Mouse (Mus musculus) CH12.LX (cell line): ENCODE data around the gene Homer3.

Source experiments
- BHLHE40 ChIP-seq: IDR thresholded peaks from 2 replicates; pipeline ENCODE4 v1.6.1; 2011; ENCODE audit warnings: mild to moderate bottlenecking, low read depth, low read length, improper control_type of control experiment
- CHD2 ChIP-seq: IDR thresholded peaks from 2 replicates; pipeline ENCODE4 v1.6.1; 2011; ENCODE audit warnings: low read length, improper control_type of control experiment
- CTCF ChIP-seq, 2 experiments: IDR thresholded peaks in 1 of 2; conservative IDR thresholded peaks in 1 of 2; 2 replicates each; pipeline ENCODE4 v1.5.1; 2011 to 2012; ENCODE audit warnings: low read depth in 2 of 2, low read length in 2 of 2, improper control_type of control experiment in 1 of 2, inconsistent platforms in 1 of 2, mild to moderate bottlenecking in 1 of 2, moderate library complexity in 1 of 2
- ELF1 ChIP-seq: IDR thresholded peaks from 2 replicates; pipeline ENCODE4 v1.6.1; 2014; ENCODE audit warnings: low read depth, mild to moderate bottlenecking, inconsistent platforms, low read length, improper control_type of control experiment
- EP300 ChIP-seq: IDR thresholded peaks from 2 replicates; pipeline ENCODE4 v1.6.1; 2011; ENCODE audit warnings: low read length, improper control_type of control experiment
- MAX ChIP-seq: IDR thresholded peaks from 2 replicates; pipeline ENCODE4 v1.6.1; 2011; ENCODE audit warnings: low read length, improper control_type of control experiment
- MAZ ChIP-seq: IDR thresholded peaks from 2 replicates; pipeline ENCODE4 v1.6.1; 2012; ENCODE audit warnings: low read depth, mild to moderate bottlenecking, inconsistent platforms, low read length, improper control_type of control experiment, moderate library complexity
- MYC ChIP-seq: IDR thresholded peaks from 2 replicates; pipeline ENCODE4 v1.6.1; 2011; ENCODE audit warnings: low read depth, mild to moderate bottlenecking, improper control_type of control experiment, low read length
- NRF1 ChIP-seq: IDR thresholded peaks from 2 replicates; pipeline ENCODE4 v1.6.1; 2014; ENCODE audit warnings: low read depth, mild to moderate bottlenecking, inconsistent platforms, low read length, improper control_type of control experiment, moderate library complexity
- POLR2A ChIP-seq: IDR thresholded peaks from 2 replicates; pipeline ENCODE4 v1.6.1; 2011; ENCODE audit warnings: low read depth, mild to moderate bottlenecking, improper control_type of control experiment, low read length
- POLR2AphosphoS2 ChIP-seq: IDR thresholded peaks from 2 replicates; pipeline ENCODE4 v1.6.1; 2011; ENCODE audit warnings: low read depth, low read length, improper control_type of control experiment
- SMC3 ChIP-seq: IDR thresholded peaks from 2 replicates; pipeline ENCODE4 v1.6.1; 2011; ENCODE audit warnings: low read depth, low read length, improper control_type of control experiment
- ZMIZ1 ChIP-seq: IDR thresholded peaks from 2 replicates; pipeline ENCODE4 v1.6.1; 2012; ENCODE audit warnings: low read depth, mild to moderate bottlenecking, inconsistent platforms, low read length, improper control_type of control experiment
- ZNF384 ChIP-seq: IDR thresholded peaks from 2 replicates; pipeline ENCODE4 v1.6.1; 2012; ENCODE audit warnings: low read depth, low read length, improper control_type of control experiment, inconsistent platforms

DNA sequence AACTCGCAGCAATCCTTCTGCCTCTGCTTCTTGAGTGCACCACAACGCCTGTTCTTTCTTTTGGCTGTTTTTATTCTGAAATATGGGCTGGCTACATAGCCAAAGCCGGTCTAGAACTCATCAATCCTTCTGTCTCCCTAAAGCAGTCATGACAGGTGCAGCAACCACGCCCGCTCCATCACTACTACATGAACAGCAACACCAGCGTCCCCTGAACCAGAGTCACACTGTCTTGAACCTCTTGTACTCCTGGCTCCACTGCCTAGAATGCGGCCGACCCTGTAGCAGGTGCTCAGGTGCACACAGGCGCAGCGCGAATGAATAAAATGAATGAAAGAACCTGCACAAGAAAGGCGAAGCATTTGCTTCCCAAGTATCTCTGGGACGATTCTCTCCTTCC is 49.0 kb upstream of the Homer3 start:
- TF ChIP-seq POLR2A, result no peak
- TF ChIP-seq CHD2, result no peak
- no peak for TF ChIP-seq POLR2AphosphoS2
- no peak for TF ChIP-seq CTCF (conservative IDR thresholded peaks at IDR 0.05 in 1 of 2, IDR thresholded peaks at IDR 0.05 in 1 of 2; ENCODE audit: low read depth in 2 of 2, low read length in 2 of 2)
- no peak for TF ChIP-seq BHLHE40
- TF ChIP-seq MAX, result no peak
- no peak for TF ChIP-seq ELF1
- no peak for TF ChIP-seq MAZ
- TF ChIP-seq EP300, result no peak
- no peak for TF ChIP-seq MYC
- TF ChIP-seq NRF1, result no peak
- no peak for TF ChIP-seq ZMIZ1
- TF ChIP-seq SMC3, result no peak
- TF ChIP-seq ZNF384, result no peak
